Mouse (Mus musculus) limb, embryonic 11.5 days (tissue): ENCODE data around the gene Ppp4r1. TPM values are rescaled to one million over a fixed set of nuclear protein-coding genes. Genes with fewer than 3 reads are reported as not detected.

Experiments
- ATAC-seq: fragments of 200-750 bp; cut with Nextera tagmentation; 2 replicates; pipeline ENCODE4 v1.8.0; 2017; ENCODE audit warnings: low read depth; ENCODE audit not compliant: insufficient number of reproducible peaks, low FRiP score, low TSS enrichment
- DNase-seq: peaks from one replicate; pipeline ENCODE4 v3.0.0-alpha.2; 2015; ENCODE audit warnings: low spot score
- H3K27ac ChIP-seq: fragments of 300-500 bp; sonication (generic); replicated peaks from 2 replicates; pipeline ENCODE4 v1.5.1; 2014; ENCODE audit warnings: low read depth, mild to moderate bottlenecking, low read length
- H3K27me3 ChIP-seq: fragments of 300-500 bp; sonication (generic); 2 replicates; pipeline ENCODE4 v1.6.1; 2014; ENCODE audit warnings: mild to moderate bottlenecking, low read length, mixed read lengths; ENCODE audit not compliant: control insufficient read depth, insufficient read depth
- H3K36me3 ChIP-seq: fragments of 300-500 bp; sonication (generic); 2 replicates; pipeline ENCODE4 v1.6.1; 2014; ENCODE audit warnings: mild to moderate bottlenecking, low read length, moderate library complexity, mixed read lengths; ENCODE audit not compliant: control insufficient read depth, insufficient read depth
- H3K4me1 ChIP-seq: fragments of 300-500 bp; sonication (generic); 2 replicates; pipeline ENCODE4 v1.6.1; 2014; ENCODE audit warnings: low read length, mixed read lengths; ENCODE audit not compliant: control insufficient read depth, insufficient read depth
- H3K4me2 ChIP-seq: fragments of 300-500 bp; sonication (generic); 2 replicates; pipeline ENCODE4 v1.6.1; 2014; ENCODE audit warnings: low read depth, mild to moderate bottlenecking, moderate library complexity; ENCODE audit not compliant: severe bottlenecking
- H3K4me3 ChIP-seq: fragments of 300-500 bp; sonication (generic); 2 replicates; pipeline ENCODE4 v1.5.1; 2014; ENCODE audit warnings: low read depth, low read length
- H3K9ac ChIP-seq: fragments of 300-500 bp; sonication (generic); 2 replicates; pipeline ENCODE4 v1.6.1; 2014; ENCODE audit warnings: mild to moderate bottlenecking, low read length
- H3K9me3 ChIP-seq: fragments of 300-500 bp; sonication (generic); 2 replicates; pipeline ENCODE4 v1.6.1; 2016; ENCODE audit warnings: low read length; ENCODE audit not compliant: control insufficient read depth
- WGBS: fragments of 180-500 bp; shearing (Covaris S2); extraction: QIAGEN DNeasy Blood & Tissue Kit; methylation state at CpG from one replicate; pipeline ENCODE4 v1.1.7; 2014; 5-methylcytosine and 5-hydroxymethylcytosine counted together
- polyA plus RNA-seq: library from polyadenylated mRNA; unstranded; fragments of >200 nt; fragmentation: Nextera tagmentation; extraction: Ambion mirVana; gene quantifications from 2 replicates; pipeline ENCODE4 v1.2.1, GENCODE M21; 2014

The Ppp4r1 gene
- 62.4 and 64.0 TPM in 2 replicates for polyA plus RNA-seq

GRCm38 (mm10) chr17:65782551-65783141, at the start of gene Ppp4r1:
Ppp4r1 (plus strand) TSS chr17:65782573.
- Histone ChIP-seq H3K27ac (peak within 1 kb of the TSS; percentile 98), H3K36me3 (no peaks in the 10 kb centered on the region), H3K9ac (peak within 1 kb of the TSS; percentile 99), H3K4me3 (peak within 1 kb of the TSS; percentile 87), H3K4me1 (peaks cover 5% of the 10 kb centered on the region; the same call in 1 of the 2 replicates), H3K9me3 (no peaks in the 10 kb centered on the region), H3K27me3 (no peaks in the 10 kb centered on the region), H3K4me2 (peak within 1 kb of the TSS; percentile 65)
- peak; percentile 85 for ATAC-seq
- under 1% methylated on average over 80 of the region's 81 CpGs for WGBS
- peak; percentile 85 for DNase-seq

GRCm38 (mm10) chr17:65732666-65733065, 49.7 kb upstream of the Ppp4r1 start:
- H3K9ac ChIP-seq = no peak overlapping the region
- no peaks in the 10 kb centered on the region for H3K27me3 ChIP-seq
- H3K9me3 ChIP-seq = no peaks in the 10 kb centered on the region
- H3K4me2 ChIP-seq = no peak overlapping the region
- no peak overlapping the region for H3K27ac ChIP-seq
- H3K4me1 ChIP-seq = no peaks in the 10 kb centered on the region
- no peak for DNase-seq
- H3K36me3 ChIP-seq = no peaks in the 10 kb centered on the region
- ATAC-seq = no peak
- H3K4me3 ChIP-seq = no peak overlapping the region
- 91% methylated on average over 4 of the region's 4 CpGs for whole genome bisulfite sequencing

- ATAC-seq = no peak
- H3K4me3 ChIP-seq = no peak overlapping the region
- no peaks in the 10 kb centered on the region for H3K4me1 ChIP-seq
- no peak for DNase-seq
- no peaks in the 10 kb centered on the region for H3K36me3 ChIP-seq
- H3K9ac ChIP-seq = no peak overlapping the region
- H3K9me3 ChIP-seq = no peaks in the 10 kb centered on the region
- H3K27me3 ChIP-seq = no peaks in the 10 kb centered on the region
- H3K27ac ChIP-seq = no peak overlapping the region
- H3K4me2 ChIP-seq = no peak overlapping the region
- WGBS = 95% methylated on average over 2 of the region's 2 CpGs
Observed at GRCm38 (mm10) chr17:65735088-65735487, 47.3 kb upstream of the Ppp4r1 start.

- Histone ChIP-seq H3K9ac (no peak overlapping the region), H3K36me3 (no peaks in the 10 kb centered on the region), H3K4me3 (no peak overlapping the region), H3K4me2 (no peak overlapping the region), H3K27me3 (no peaks in the 10 kb centered on the region), H3K4me1 (no peaks in the 10 kb centered on the region), H3K27ac (no peak overlapping the region), H3K9me3 (no peaks in the 10 kb centered on the region)
- ATAC-seq = no peak
- 86% methylated on average over 5 of the region's 5 CpGs for WGBS
- no peak for DNase-seq
Observed at GRCm38 (mm10) chr17:65737175-65737574, 45.2 kb upstream of the Ppp4r1 start.

GRCm38 (mm10) chr17:65737622-65738021, 44.8 kb upstream of the Ppp4r1 start:
- Histone ChIP-seq H3K9ac (no peak overlapping the region), H3K4me2 (no peak overlapping the region), H3K4me1 (no peaks in the 10 kb centered on the region), H3K9me3 (no peaks in the 10 kb centered on the region), H3K36me3 (no peaks in the 10 kb centered on the region), H3K27ac (no peak overlapping the region), H3K4me3 (no peak overlapping the region), H3K27me3 (no peaks in the 10 kb centered on the region)
- ATAC-seq (no peak), DNase-seq (no peak)
- WGBS = 82% methylated on average over 6 of the region's 6 CpGs

GRCm38 (mm10) chr17:65739874-65740725, 42.3 kb upstream of the Ppp4r1 start:
- DNase-seq (no peak), ATAC-seq (no peak)
- Histone ChIP-seq H3K4me3 (no peak overlapping the region), H3K27ac (no peak overlapping the region), H3K36me3 (no peaks in the 10 kb centered on the region), H3K9ac (no peak overlapping the region), H3K4me1 (peaks cover 2% of the 10 kb centered on the region; the same call in 1 of the 2 replicates), H3K27me3 (no peaks in the 10 kb centered on the region), H3K9me3 (no peaks in the 10 kb centered on the region), H3K4me2 (no peak overlapping the region)
- 93% methylated on average over 15 of the region's 15 CpGs for whole genome bisulfite sequencing

- H3K27ac ChIP-seq = no peak overlapping the region
- ATAC-seq (no peak), DNase-seq (no peak)
- no peak overlapping the region for H3K4me2 ChIP-seq
- no peak overlapping the region for H3K4me3 ChIP-seq
- no peaks in the 10 kb centered on the region for H3K36me3 ChIP-seq
- 85% methylated on average over 4 of the region's 4 CpGs for WGBS
- H3K9ac ChIP-seq = no peak overlapping the region
- peaks cover 2% of the 10 kb centered on the region; the same call in 1 of the 2 replicates for H3K4me1 ChIP-seq
- no peaks in the 10 kb centered on the region for H3K27me3 ChIP-seq
- no peaks in the 10 kb centered on the region for H3K9me3 ChIP-seq
Observed at GRCm38 (mm10) chr17:65741565-65741964, 40.8 kb upstream of the Ppp4r1 start.

- ATAC-seq = no peak
- Histone ChIP-seq H3K27ac (no peak overlapping the region), H3K4me1 (peaks cover 2% of the 10 kb centered on the region; the same call in 1 of the 2 replicates), H3K4me3 (no peak overlapping the region), H3K9ac (no peak overlapping the region), H3K9me3 (no peaks in the 10 kb centered on the region), H3K27me3 (no peaks in the 10 kb centered on the region), H3K36me3 (no peaks in the 10 kb centered on the region), H3K4me2 (no peak overlapping the region)
- no peak for DNase-seq
- WGBS = 81% methylated on average over 10 of the region's 10 CpGs
Observed at GRCm38 (mm10) chr17:65742245-65742905, 40.0 kb upstream of the Ppp4r1 start.
